In genomic region chr17:34716247-34716646, GRCm38 (mm10) we compare ENCODE assay signal across 23 mouse cellular contexts. TPM values are rescaled to one million over a fixed set of nuclear protein-coding genes. Genes with fewer than 3 reads are reported as not detected.
"Had no signal": no experiment of that assay in that cellular context is flagged by ENCODE, and none has a peak within 500 bp of the region (broad histone marks: within the 10 kb centered on the region; RNA-seq: fewer than 3 reads in every experiment).

No protein-coding gene starts in this region.

- H3K4me2 ChIP-seq: lung, embryonic 15.5 days; midbrain, embryonic 12.5 days; neural tube, embryonic 12.5 days; stomach, embryonic 15.5 days had no signal

- H3K9me3 ChIP-seq: lung, embryonic 15.5 days; megakaryocyte, embryonic 14.5 days; midbrain, embryonic 10.5 days; midbrain, embryonic 12.5 days; neural tube, embryonic 12.5 days; stomach, embryonic 15.5 days had no signal

- DNase-seq: liver, postnatal 0 days; lung, adult 2 months; lung, postnatal 14 days; lung, postnatal 36 days; midbrain, embryonic 14.5 days; right cerebral cortex, postnatal 14 days; thymus, adult 2 months; thymus, postnatal 14 days; thymus, postnatal 36 days had no signal

- H3K27me3 ChIP-seq: lung, embryonic 15.5 days; midbrain, embryonic 12.5 days; neural tube, embryonic 12.5 days; stomach, embryonic 15.5 days had no signal

- H3K27ac ChIP-seq: lung, embryonic 15.5 days; macrophage; midbrain, embryonic 10.5 days; midbrain, embryonic 12.5 days; neural tube, embryonic 12.5 days; stomach, embryonic 15.5 days; stomach, postnatal 0 days had no signal

- H3K4me3 ChIP-seq: lung, embryonic 15.5 days; megakaryocyte, embryonic 14.5 days; midbrain, embryonic 10.5 days; midbrain, embryonic 12.5 days; neural tube, embryonic 12.5 days; stomach, embryonic 15.5 days had no signal

- H3K36me3 ChIP-seq: lung, embryonic 15.5 days; midbrain, embryonic 10.5 days; midbrain, embryonic 12.5 days; neural tube, embryonic 12.5 days; stomach, embryonic 15.5 days had no signal

- H3K9ac ChIP-seq: liver, postnatal 0 days; lung, embryonic 15.5 days; midbrain, embryonic 12.5 days; neural tube, embryonic 12.5 days; stomach, embryonic 15.5 days had no signal

- ATAC-seq: liver, postnatal 0 days; lung, postnatal 0 days; midbrain, embryonic 16.5 days had no signal

- H3K4me1 ChIP-seq: lung, embryonic 15.5 days; megakaryocyte, embryonic 14.5 days; midbrain, embryonic 10.5 days; midbrain, embryonic 12.5 days; neural tube, embryonic 12.5 days; stomach, embryonic 15.5 days had no signal

RNA-seq across cellular contexts. Expression of gene C4b, which starts 27.4 kb away (rescaled TPM):
- polyA plus RNA-seq: midbrain, embryonic 10.5 days; neural tube, embryonic 12.5 days; neural tube, embryonic 14.5 days had no signal

RNA-seq across cellular contexts. Expression of gene Tnxb, which starts 45.9 kb away (rescaled TPM):
- total RNA-seq: megakaryocyte progenitor cell, adult 5-6 weeks; monocyte, adult 5-6 weeks; neutrophil, adult 5-6 weeks had no signal
- polyA plus RNA-seq: macrophage; midbrain, embryonic 10.5 days had no signal
